Mouse (Mus musculus) cerebellum, adult 2 months (tissue): ENCODE results near the gene Arid3b.

ENCODE experiments used
- CTCF ChIP-seq: fragments of 200-500 bp; IDR thresholded peaks from 2 replicates; pipeline ENCODE4 v1.5.1; 2011; ENCODE audit warnings: low read depth, mild to moderate bottlenecking, control low read depth, low read length, moderate library complexity, borderline replicate concordance; ENCODE audit not compliant: insufficient read depth
- POLR2A ChIP-seq: fragments of 200-500 bp; IDR thresholded peaks from 2 replicates; pipeline ENCODE4 v1.6.1; 2011; ENCODE audit warnings: low read length, control low read depth, borderline replicate concordance; ENCODE audit not compliant: insufficient read depth

GRCm38 (mm10) chr9:57775736-57776135 is 60.9 kb downstream of the Arid3b start:
- no peak for TF ChIP-seq CTCF
- TF ChIP-seq POLR2A = no peak
